Mouse (Mus musculus) heart, postnatal 0 days (tissue): ENCODE measurements around the gene Olfr1357. TPM values are rescaled to one million over a fixed set of nuclear protein-coding genes. Genes with fewer than 3 reads are reported as not detected.

ENCODE experiments used
- ATAC-seq: fragments of 200-750 bp; cut with Nextera tagmentation; 2 replicates; pipeline ENCODE4 v1.8.0; 2017; ENCODE audit warnings: low read depth, moderate number of reproducible peaks, moderate library complexity; ENCODE audit not compliant: insufficient read depth
- DNase-seq: peaks from one replicate; pipeline ENCODE4 v3.0.0-alpha.2; 2016; ENCODE audit warnings: low spot score
- H3K27ac ChIP-seq: fragments of 300-500 bp; sonication (generic); 2 replicates; pipeline ENCODE4 v1.5.1; 2014; ENCODE audit warnings: low read depth, mild to moderate bottlenecking
- H3K27me3 ChIP-seq: fragments of 300-500 bp; sonication (generic); 2 replicates; pipeline ENCODE4 v1.6.1; 2014; ENCODE audit warnings: low read length, mixed read lengths; ENCODE audit not compliant: control insufficient read depth, insufficient read depth
- H3K36me3 ChIP-seq: fragments of 300-500 bp; sonication (generic); replicated peaks from 2 replicates; pipeline ENCODE4 v1.6.1; 2014; ENCODE audit warnings: low read length, mixed read lengths; ENCODE audit not compliant: control insufficient read depth, insufficient read depth
- H3K4me1 ChIP-seq: fragments of 300-500 bp; sonication (generic); 2 replicates; pipeline ENCODE4 v1.6.1; 2014; ENCODE audit warnings: antibody characterized with exemption; ENCODE audit not compliant: control insufficient read depth, insufficient read depth
- H3K4me2 ChIP-seq: fragments of 300-500 bp; sonication (generic); 2 replicates; pipeline ENCODE4 v1.6.1; 2014; ENCODE audit warnings: low read depth, mild to moderate bottlenecking, low read length, moderate library complexity
- H3K4me3 ChIP-seq: fragments of 300-500 bp; sonication (generic); 2 replicates; pipeline ENCODE4 v1.5.1; 2014; ENCODE audit warnings: low read depth, low read length
- H3K9ac ChIP-seq: fragments of 300-500 bp; sonication (generic); replicated peaks from 2 replicates; pipeline ENCODE4 v1.6.1; 2014; ENCODE audit warnings: low read depth, low read length, mixed read lengths
- H3K9me3 ChIP-seq: fragments of 300-500 bp; sonication (generic); replicated peaks from 2 replicates; pipeline ENCODE4 v1.6.1; 2016; ENCODE audit warnings: low read length; ENCODE audit not compliant: control insufficient read depth
- CTCF ChIP-seq: IDR thresholded peaks from 2 replicates; pipeline ENCODE4 v1.5.1; 2016; ENCODE audit warnings: antibody characterized with exemption, control low read depth, low read depth
- EP300 ChIP-seq: IDR thresholded peaks from 2 replicates; pipeline ENCODE4 v1.6.1; 2016; ENCODE audit warnings: antibody characterized with exemption, low read depth
- WGBS: fragments of 180-500 bp; shearing (Covaris S2); extraction: QIAGEN DNeasy Blood & Tissue Kit; methylation state at CpG from one replicate; pipeline ENCODE4 v1.1.7; 2014; 5-methylcytosine and 5-hydroxymethylcytosine counted together
- polyA plus RNA-seq: library from polyadenylated mRNA; unstranded; fragments of >200 nt; fragmentation: Nextera tagmentation; extraction: Ambion mirVana; gene quantifications from 2 replicates; pipeline ENCODE4 v1.2.1, GENCODE M21; 2015
- total RNA-seq: library from RNA; depleted of rRNA; stranded (reverse); fragments of >200 nt; gene quantifications from 2 replicates; pipeline ENCODE4 v1.2.3, GENCODE M21; 2014; ENCODE audit warnings: low replicate concordance

Olfr1357 gene
- total and polyA plus RNA-seq, 2 experiments from 2014 or later = not detected

GRCm38 (mm10) chr10:78607602-78608001, 10.3 kb downstream of the Olfr1357 start:
- WGBS = 60% methylated on average over 3 of the region's 3 CpGs
- TF ChIP-seq EP300 = no peak
- Histone ChIP-seq H3K4me2 (no peak overlapping the region), H3K9ac (no peak overlapping the region), H3K9me3 (no peaks in the 10 kb centered on the region), H3K27ac (no peak overlapping the region), H3K4me1 (no peaks in the 10 kb centered on the region), H3K4me3 (no peak overlapping the region), H3K27me3 (no peaks in the 10 kb centered on the region), H3K36me3 (no peaks in the 10 kb centered on the region)
- DNase-seq (no peak), ATAC-seq (no peak)

DNA sequence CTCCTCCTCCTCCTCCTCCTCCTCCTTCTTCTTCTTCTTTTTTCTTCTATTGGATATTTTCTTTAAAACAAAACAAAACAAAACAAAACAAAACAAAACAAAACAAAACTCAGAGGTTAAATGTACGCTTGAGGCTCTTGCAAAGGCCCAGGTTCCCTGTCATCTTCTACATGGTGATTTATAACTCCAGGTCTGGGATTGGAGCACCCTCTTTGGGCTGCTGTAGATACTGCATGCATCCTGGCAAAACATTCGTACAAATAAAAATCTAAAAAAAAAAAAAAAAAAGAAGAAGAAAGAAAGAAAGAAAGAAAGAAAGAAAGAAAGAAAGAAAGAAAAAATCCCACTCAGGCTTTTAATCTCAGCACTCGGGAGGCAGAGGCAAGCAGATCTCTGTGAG, 12.8 kb downstream of the Olfr1357 start:
- H3K9ac ChIP-seq = no peak overlapping the region
- ATAC-seq (no peak), DNase-seq (peak; percentile 51)
- TF ChIP-seq CTCF (peak; percentile 67), EP300 (no peak)
- H3K36me3 ChIP-seq = no peaks in the 10 kb centered on the region
- H3K4me2 ChIP-seq = no peak overlapping the region
- no peaks in the 10 kb centered on the region for H3K4me1 ChIP-seq
- 26% methylated on average over 3 of the region's 3 CpGs for WGBS
- no peaks in the 10 kb centered on the region for H3K9me3 ChIP-seq
- no peaks in the 10 kb centered on the region for H3K27me3 ChIP-seq
- H3K27ac ChIP-seq = no peak overlapping the region
- H3K4me3 ChIP-seq = no peak overlapping the region

GRCm38 (mm10) chr10:78599865-78600264, 18.0 kb downstream of the Olfr1357 start:
- no peak for DNase-seq
- no peak overlapping the region for H3K4me2 ChIP-seq
- no peaks in the 10 kb centered on the region for H3K27me3 ChIP-seq
- WGBS = 75% methylated on average over 5 of the region's 5 CpGs
- no peak overlapping the region for H3K9ac ChIP-seq
- H3K4me1 ChIP-seq = no peaks in the 10 kb centered on the region
- no peak overlapping the region for H3K4me3 ChIP-seq
- ATAC-seq = no peak
- H3K9me3 ChIP-seq = no peaks in the 10 kb centered on the region
- no peak overlapping the region for H3K27ac ChIP-seq
- TF ChIP-seq CTCF = no peak
- no peak for TF ChIP-seq EP300
- no peaks in the 10 kb centered on the region for H3K36me3 ChIP-seq

- Histone ChIP-seq H3K4me3 (no peak overlapping the region), H3K9me3 (no peaks in the 10 kb centered on the region), H3K4me2 (no peak overlapping the region; the same call in 1 of the 2 replicates), H3K27ac (no peak overlapping the region), H3K4me1 (peaks cover 15% of the 10 kb centered on the region; the same call in 1 of the 2 replicates), H3K9ac (no peak overlapping the region), H3K27me3 (no peaks in the 10 kb centered on the region), H3K36me3 (peaks cover 4% of the 10 kb centered on the region; the same call in 1 of the 2 replicates)
- TF ChIP-seq EP300 (no peak), CTCF (no peak)
- ATAC-seq = no peak
- DNase-seq = no peak
Measured at GRCm38 (mm10) chr10:78594566-78594965, 23.3 kb downstream of the Olfr1357 start.

- 68% methylated on average over 6 of the region's 6 CpGs for WGBS
- Histone ChIP-seq H3K4me2 (no peak overlapping the region; the same call in 1 of the 2 replicates), H3K9ac (no peak overlapping the region), H3K27me3 (no peaks in the 10 kb centered on the region), H3K4me1 (peaks cover 15% of the 10 kb centered on the region; the same call in 1 of the 2 replicates), H3K27ac (no peak overlapping the region; the same call in 1 of the 2 replicates), H3K9me3 (no peaks in the 10 kb centered on the region), H3K36me3 (peaks cover 8% of the 10 kb centered on the region), H3K4me3 (no peak overlapping the region)
- TF ChIP-seq CTCF (no peak), EP300 (no peak)
- no peak for ATAC-seq
- no peak for DNase-seq
Measured at GRCm38 (mm10) chr10:78594157-78594556, 23.7 kb downstream of the Olfr1357 start.

DNA sequence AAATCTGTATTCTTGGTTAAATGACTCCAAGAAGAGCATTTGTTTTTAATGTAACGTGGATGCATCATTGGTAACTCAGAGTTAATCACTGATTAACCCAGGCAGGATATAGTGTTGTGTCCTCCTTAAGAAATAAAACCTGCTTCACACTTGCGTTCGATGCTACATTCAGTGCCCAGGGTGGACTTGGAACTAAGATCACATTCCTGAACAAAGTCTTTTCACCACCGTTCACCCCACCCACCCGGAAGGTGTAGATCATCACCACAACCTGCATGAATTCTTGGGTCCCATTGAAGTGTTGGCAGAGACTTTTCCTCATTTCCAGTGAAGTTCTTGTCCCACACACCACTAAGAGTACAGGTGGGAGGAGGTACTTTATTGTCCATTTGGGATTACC, 24.1 kb downstream of the Olfr1357 start:
- no peak for DNase-seq
- no peaks in the 10 kb centered on the region for H3K27me3 ChIP-seq
- ATAC-seq = no peak
- H3K4me3 ChIP-seq = no peak overlapping the region
- WGBS = 85% methylated on average over 5 of the region's 5 CpGs
- no peak overlapping the region for H3K9ac ChIP-seq
- H3K27ac ChIP-seq = no peak overlapping the region
- no peak overlapping the region for H3K4me2 ChIP-seq
- peaks cover 13% of the 10 kb centered on the region for H3K36me3 ChIP-seq
- no peaks in the 10 kb centered on the region for H3K9me3 ChIP-seq
- TF ChIP-seq CTCF (no peak), EP300 (no peak)
- H3K4me1 ChIP-seq = peaks cover 15% of the 10 kb centered on the region; the same call in 1 of the 2 replicates
